Comparison of ENCODE assay signal across 1 mouse cellular context in genomic region chr8:80500244-80500643, GRCm38 (mm10).
TF ChIP-seq lines count a peak whose summit lies in the region.

No protein-coding gene starts in this region.

TF ChIP-seq in MEL, 35 proteins besides CTCF, POLR2A, EP300 and RAD21 (continued from another document):
- TF ChIP-seq BHLHE40 (IDR thresholded peaks at IDR 0.05; ENCODE audit: borderline replicate concordance, low read depth, low read length) = no peak
- no peak for TF ChIP-seq NELFE (IDR thresholded peaks at IDR 0.05; ENCODE audit: low read depth, low read length)
- TF ChIP-seq ZC3H11A (IDR thresholded peaks at IDR 0.05; ENCODE audit: low read depth, low read length) = no peak
- TF ChIP-seq GABPA (IDR thresholded peaks at IDR 0.05; ENCODE audit: low read depth, low read length) = no peak
- TF ChIP-seq USF2 (IDR thresholded peaks at IDR 0.05; ENCODE audit: borderline replicate concordance in 1 of 2, insufficient read depth in 1 of 2, low read depth in 1 of 2, low read length in 2 of 2) = no peak
- TF ChIP-seq SMC3 (IDR thresholded peaks at IDR 0.05; ENCODE audit: low read depth, low read length) = no peak
- no peak for TF ChIP-seq USF1 (IDR thresholded peaks at IDR 0.05; ENCODE audit: low read depth, low read length)
- TF ChIP-seq MAZ (IDR thresholded peaks at IDR 0.05; ENCODE audit: low read depth, low read length) = 0 out of 2 replicates have a peak, but pooled peaks have one; percentile 38
- no peak for TF ChIP-seq E2F4 (IDR thresholded peaks at IDR 0.05; ENCODE audit: borderline replicate concordance, low read depth, low read length)
- TF ChIP-seq MYB (IDR thresholded peaks at IDR 0.05; ENCODE audit: low read depth, low read length) = no peak
